Mouse (Mus musculus): Measurements from ENCODE around the gene Med7. TPM values are rescaled to one million over a fixed set of nuclear protein-coding genes. Genes with fewer than 3 reads are reported as not detected.
"Not testable (repeated sequence)": the region's sequence is repeated elsewhere in the genome, so short reads cannot be mapped to it uniquely, and the experiment has no call there.

Gene Med7
- polyA plus RNA-seq, 1 experiment from 2014 or later: 69.3 TPM

DNA sequence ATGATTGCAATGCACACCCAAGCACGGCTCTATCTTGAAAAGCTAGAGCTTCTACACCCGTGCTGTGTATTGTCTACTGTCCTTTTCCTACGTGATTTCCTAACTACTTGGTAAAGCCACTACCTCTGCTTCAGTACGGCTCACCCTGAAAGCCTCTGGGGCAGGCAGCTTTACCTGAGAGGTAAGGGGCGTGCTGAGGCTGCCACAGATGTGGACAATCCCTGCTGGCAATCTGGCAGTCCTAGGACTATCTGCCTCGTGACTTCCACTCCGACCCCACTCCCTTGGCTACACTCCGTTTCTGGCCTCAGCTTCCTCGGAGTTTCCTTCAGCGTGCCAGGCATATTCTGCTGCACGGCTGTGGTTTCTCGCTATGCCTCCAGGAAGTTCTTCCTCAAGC lies 35.2 kb upstream of the Med7 start:
- no peaks in the 10 kb centered on the region for H3K4me1 ChIP-seq (ENCODE audit: insufficient read depth)
- H3K9me3 ChIP-seq (ENCODE audit: low read depth, low read length): no peaks in the 10 kb centered on the region
- no peaks in the 10 kb centered on the region for H3K27me3 ChIP-seq (ENCODE audit: insufficient read depth, low read length)
- DNase-seq: no peak
- TF ChIP-seq CTCF (IDR thresholded peaks at IDR 0.05; ENCODE audit: low read depth): no peak
- H3K4me3 ChIP-seq (ENCODE audit: low read depth, low read length): no peak overlapping the region
- no peaks in the 10 kb centered on the region for H3K36me3 ChIP-seq (ENCODE audit: insufficient read depth)
- no peak overlapping the region for H3K4me2 ChIP-seq
- no peak for ATAC-seq (ENCODE audit: insufficient read depth)
- H3K27ac ChIP-seq (ENCODE audit: low read depth): no peak overlapping the region
- 66% methylated on average over 12 of the region's 12 CpGs for WGBS
- H3K9ac ChIP-seq: no peak overlapping the region

GRCm38 (mm10) chr11:46404986-46405385 lies 31.7 kb upstream of the Med7 start:
- Histone ChIP-seq H3K27me3 (ENCODE audit: insufficient read depth, low read length) (no peaks in the 10 kb centered on the region), H3K36me3 (ENCODE audit: insufficient read depth) (no peaks in the 10 kb centered on the region), H3K4me2 (no peak overlapping the region), H3K9ac (no peak overlapping the region), H3K4me3 (ENCODE audit: low read depth, low read length) (no peak overlapping the region), H3K27ac (ENCODE audit: low read depth) (no peak overlapping the region), H3K4me1 (ENCODE audit: insufficient read depth) (no peaks in the 10 kb centered on the region), H3K9me3 (ENCODE audit: low read depth, low read length) (no peaks in the 10 kb centered on the region)
- TF ChIP-seq CTCF (IDR thresholded peaks at IDR 0.05; ENCODE audit: low read depth): no peak
- DNase-seq (no peak), ATAC-seq (ENCODE audit: insufficient read depth) (no peak)
- WGBS: 71% methylated on average over 16 of the region's 16 CpGs

GRCm38 (mm10) chr11:46406721-46407120 lies 30.0 kb upstream of the Med7 start:
- Histone ChIP-seq H3K4me3 (ENCODE audit: low read depth, low read length) (no peak overlapping the region), H3K27ac (ENCODE audit: low read depth) (no peak overlapping the region), H3K9ac (no peak overlapping the region), H3K27me3 (ENCODE audit: insufficient read depth, low read length) (no peaks in the 10 kb centered on the region), H3K36me3 (ENCODE audit: insufficient read depth) (no peaks in the 10 kb centered on the region), H3K4me2 (no peak overlapping the region), H3K4me1 (ENCODE audit: insufficient read depth) (no peaks in the 10 kb centered on the region), H3K9me3 (ENCODE audit: low read depth, low read length) (no peaks in the 10 kb centered on the region)
- no peak for ATAC-seq (ENCODE audit: insufficient read depth)
- DNase-seq: no peak
- TF ChIP-seq CTCF (IDR thresholded peaks at IDR 0.05; ENCODE audit: low read depth): no peak
- 29% methylated on average over 10 of the region's 10 CpGs for WGBS

GRCm38 (mm10) chr11:46410018-46410563 lies 26.6 kb upstream of the Med7 start:
- ATAC-seq (ENCODE audit: insufficient read depth): no peak; the same call in 1 of the 2 replicates
- no peaks in the 10 kb centered on the region for H3K9me3 ChIP-seq (ENCODE audit: low read depth, low read length)
- H3K27me3 ChIP-seq (ENCODE audit: insufficient read depth, low read length): no peaks in the 10 kb centered on the region
- H3K4me3 ChIP-seq (ENCODE audit: low read depth, low read length): no peak overlapping the region
- no peaks in the 10 kb centered on the region for H3K36me3 ChIP-seq (ENCODE audit: insufficient read depth)
- no peak overlapping the region for H3K4me2 ChIP-seq
- H3K4me1 ChIP-seq (ENCODE audit: insufficient read depth): no peaks in the 10 kb centered on the region
- no peak for TF ChIP-seq CTCF (IDR thresholded peaks at IDR 0.05; ENCODE audit: low read depth)
- 44% methylated on average over 2 of the region's 2 CpGs for WGBS
- H3K9ac ChIP-seq: no peak overlapping the region
- H3K27ac ChIP-seq (ENCODE audit: low read depth): no peak overlapping the region
- DNase-seq: no peak

DNA sequence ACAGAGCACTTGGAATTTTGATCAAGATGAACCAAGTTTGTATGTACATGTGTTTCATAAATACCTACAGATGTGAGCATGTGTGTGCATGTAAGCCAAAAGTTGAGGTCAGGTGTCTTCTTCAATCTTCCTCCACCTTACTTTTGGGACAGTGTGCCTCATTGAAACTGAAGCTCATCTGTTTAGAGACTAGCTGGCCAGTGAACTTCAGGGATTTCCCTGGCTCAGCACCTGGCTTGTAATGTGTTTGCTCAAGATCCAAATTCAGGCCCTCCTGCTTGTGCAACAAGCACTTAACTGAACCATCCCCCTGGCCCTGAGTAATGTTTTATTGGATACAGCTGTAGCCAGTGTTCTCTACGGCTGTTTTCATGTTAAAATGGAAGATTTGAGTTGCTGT lies 18.3 kb upstream of the Med7 start:
- H3K27ac ChIP-seq (ENCODE audit: low read depth): no peak overlapping the region
- H3K9me3 ChIP-seq (ENCODE audit: low read depth, low read length): no peaks in the 10 kb centered on the region
- H3K4me1 ChIP-seq (ENCODE audit: insufficient read depth): no peaks in the 10 kb centered on the region
- no peak overlapping the region for H3K4me3 ChIP-seq (ENCODE audit: low read depth, low read length)
- no peak overlapping the region for H3K4me2 ChIP-seq
- H3K27me3 ChIP-seq (ENCODE audit: insufficient read depth, low read length): no peaks in the 10 kb centered on the region
- 27% methylated on average over 1 of the region's 1 CpGs for WGBS
- TF ChIP-seq CTCF (IDR thresholded peaks at IDR 0.05; ENCODE audit: low read depth): no peak
- no peak overlapping the region for H3K9ac ChIP-seq
- no peaks in the 10 kb centered on the region for H3K36me3 ChIP-seq (ENCODE audit: insufficient read depth)
- ATAC-seq (ENCODE audit: insufficient read depth): no peak
- DNase-seq: no peak

- Histone ChIP-seq H3K9ac (no peak overlapping the region), H3K4me2 (no peak overlapping the region), H3K36me3 (ENCODE audit: insufficient read depth) (no peaks in the 10 kb centered on the region), H3K4me3 (ENCODE audit: low read depth, low read length) (no peak overlapping the region), H3K27me3 (ENCODE audit: insufficient read depth, low read length) (no peaks in the 10 kb centered on the region), H3K4me1 (ENCODE audit: insufficient read depth) (no peaks in the 10 kb centered on the region), H3K9me3 (ENCODE audit: low read depth, low read length) (no peaks in the 10 kb centered on the region), H3K27ac (ENCODE audit: low read depth) (no peak overlapping the region)
- no peak for TF ChIP-seq CTCF (IDR thresholded peaks at IDR 0.05; ENCODE audit: low read depth)
- WGBS: 39% methylated on average over 5 of the region's 5 CpGs
- ATAC-seq (ENCODE audit: insufficient read depth) (no peak), DNase-seq (peak; percentile 65)
Measured at GRCm38 (mm10) chr11:46418860-46419259, 17.9 kb upstream of the Med7 start.

DNA sequence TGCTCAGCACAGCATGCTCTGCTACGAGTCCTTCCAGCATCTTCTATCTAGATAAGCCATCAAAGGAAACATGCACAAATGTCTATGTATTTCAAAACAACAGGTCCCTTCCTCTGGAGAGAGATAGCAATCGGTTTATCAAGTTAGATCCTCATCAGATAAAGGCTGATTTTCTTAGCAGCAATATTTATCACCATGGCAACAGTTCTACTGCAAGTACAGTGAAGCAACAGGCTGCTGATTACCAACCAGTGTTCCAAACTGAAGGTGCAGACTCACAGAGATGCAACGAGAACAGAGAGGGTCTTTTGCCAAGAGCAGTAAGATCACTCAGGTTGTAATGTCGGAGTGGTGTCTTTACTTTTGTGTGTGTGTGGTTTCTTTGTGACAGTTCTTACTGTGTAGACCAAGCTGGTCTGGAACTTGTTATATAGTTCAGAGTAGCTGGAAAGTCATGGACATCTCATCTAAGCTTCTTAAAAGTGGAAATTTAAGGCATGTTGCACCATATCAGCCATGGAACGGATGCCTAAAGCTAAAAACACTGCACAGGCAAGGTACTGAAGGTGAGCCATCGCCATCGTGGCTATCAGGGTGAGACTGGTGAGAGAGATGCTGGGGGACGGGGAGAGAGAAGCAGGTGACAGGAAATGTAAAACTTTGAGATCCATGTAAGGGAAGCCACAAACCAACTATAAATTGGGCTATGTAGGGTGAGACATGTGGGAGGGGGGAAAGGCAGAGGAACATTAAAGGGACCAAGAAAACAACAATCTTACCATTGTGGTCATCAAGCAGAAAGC lies 15.4 kb upstream of the Med7 start:
- Histone ChIP-seq H3K4me3 (ENCODE audit: low read depth, low read length) (no peak overlapping the region), H3K9me3 (ENCODE audit: low read depth, low read length) (no peaks in the 10 kb centered on the region), H3K4me2 (no peak overlapping the region), H3K36me3 (ENCODE audit: insufficient read depth) (no peaks in the 10 kb centered on the region), H3K9ac (no peak overlapping the region), H3K27me3 (ENCODE audit: insufficient read depth, low read length) (no peaks in the 10 kb centered on the region), H3K27ac (ENCODE audit: low read depth) (no peak overlapping the region), H3K4me1 (ENCODE audit: insufficient read depth) (no peaks in the 10 kb centered on the region)
- ATAC-seq (ENCODE audit: insufficient read depth) (no peak), DNase-seq (no peak)
- no peak for TF ChIP-seq CTCF (IDR thresholded peaks at IDR 0.05; ENCODE audit: low read depth)
- 68% methylated on average over 8 of the region's 8 CpGs for WGBS

GRCm38 (mm10) chr11:46428131-46428530 lies 8.6 kb upstream of the Med7 start:
- not testable (repeated sequence) for H3K4me2 ChIP-seq; DNase-seq; H3K27me3 ChIP-seq (ENCODE audit: insufficient read depth, low read length); H3K36me3 ChIP-seq (ENCODE audit: insufficient read depth); H3K4me1 ChIP-seq (ENCODE audit: insufficient read depth); ATAC-seq (ENCODE audit: insufficient read depth); H3K27ac ChIP-seq (ENCODE audit: low read depth); H3K4me3 ChIP-seq (ENCODE audit: low read depth, low read length); H3K9me3 ChIP-seq (ENCODE audit: low read depth, low read length); H3K9ac ChIP-seq
- WGBS: 63% methylated on average over 4 of the region's 4 CpGs
